Mouse (Mus musculus) erythroblast, adult 5-6 weeks (primary cell): ENCODE measurements around the gene Gm30191. TPM values are rescaled to one million over a fixed set of nuclear protein-coding genes. Genes with fewer than 3 reads are reported as not detected.
"Not testable (repeated sequence)": the region's sequence is repeated elsewhere in the genome, so short reads cannot be mapped to it uniquely, and the experiment has no call there.

Source experiments
- ATAC-seq: replicated peaks from 2 replicates; pipeline ENCODE4 v1.8.0; 2016; ENCODE audit warnings: moderate number of reproducible peaks, mild to moderate bottlenecking, moderate TSS enrichment, inconsistent platforms; ENCODE audit not compliant: poor library complexity, low FRiP score, severe bottlenecking
- total RNA-seq, 2 experiments: library from RNA; stranded (forward) in 1 of 2; stranded (reverse) in 1 of 2; fragments of 150-400 nt in 1 of 2; fragments of 200-764, 138-1000 nt in 1 of 2; gene quantifications; 2 replicates each; pipeline versions ENCODE4 v1.2.3 to v1.2.4; 2015 to 2017; ENCODE audit warnings: low replicate concordance in 2 of 2

Gene Gm30191
- total RNA-seq, 2 experiments from 2014 or later, result not detected

- ATAC-seq, result peak; percentile 95
Measured at GRCm38 (mm10) chr4:134273417-134274345, 26.9 kb downstream of the Gm30191 start.

DNA sequence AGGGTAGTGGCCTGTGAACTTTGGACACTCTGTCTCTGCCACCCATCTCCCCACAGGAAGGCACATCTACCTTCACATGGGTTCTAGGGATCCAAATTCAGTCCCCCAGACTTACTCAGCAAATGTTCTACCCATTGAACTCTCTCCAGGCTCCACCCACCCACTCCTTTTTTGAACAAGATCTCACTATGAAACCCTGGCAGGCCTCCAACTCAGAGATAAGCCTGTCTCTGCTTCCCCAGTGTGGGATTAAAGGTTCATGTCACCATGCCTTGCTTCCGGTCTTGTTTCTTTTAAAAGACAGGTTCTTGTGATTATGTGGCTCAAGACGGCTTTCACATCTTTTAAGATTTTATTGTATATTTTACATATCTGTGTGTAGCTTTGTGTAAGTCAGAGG lies 38.2 kb downstream of the Gm30191 start:
- ATAC-seq, result peak; percentile 49

GRCm38 (mm10) chr4:134286226-134287167 lies 39.8 kb downstream of the Gm30191 start:
- peak; percentile 8 for ATAC-seq

- ATAC-seq, result peak; percentile 69
Measured at GRCm38 (mm10) chr4:134287168-134287564, 40.4 kb downstream of the Gm30191 start.

GRCm38 (mm10) chr4:134287575-134288025 lies 40.9 kb downstream of the Gm30191 start, which contains the start of gene Pdik1l:
Gene Pdik1l (minus strand): TSS chr4:134287895.
- ATAC-seq, result peak; percentile 73

GRCm38 (mm10) chr4:134288397-134289256 lies 41.9 kb downstream of the Gm30191 start:
- no peak for ATAC-seq

- peak; percentile 65; the same call in 1 of the 2 replicates for ATAC-seq
Measured at GRCm38 (mm10) chr4:134292067-134292466, 45.3 kb downstream of the Gm30191 start.

GRCm38 (mm10) chr4:134293061-134293691 lies 46.4 kb downstream of the Gm30191 start:
- ATAC-seq, result no peak

GRCm38 (mm10) chr4:134293692-134294163 lies 47.0 kb downstream of the Gm30191 start:
- no peak for ATAC-seq

DNA sequence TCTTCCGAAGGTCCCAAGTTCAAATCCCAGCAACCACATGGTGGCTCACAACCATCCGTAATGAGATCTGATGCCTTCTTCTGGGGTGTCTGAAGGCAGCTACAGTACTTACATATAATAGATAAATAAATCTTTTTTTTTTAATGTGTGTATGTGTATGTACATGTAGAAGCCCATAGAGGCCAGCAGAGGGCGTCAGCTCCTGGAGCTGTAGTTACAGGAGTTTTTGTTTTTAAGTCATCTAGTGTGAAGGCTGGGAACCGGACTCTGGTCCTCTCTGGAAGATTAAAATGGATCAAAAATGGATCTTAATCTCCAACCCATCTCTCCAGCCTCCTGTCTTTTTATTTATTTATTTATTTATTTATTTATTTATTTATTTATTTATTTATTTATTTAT lies 49.4 kb downstream of the Gm30191 start:
- not testable (repeated sequence) for ATAC-seq

DNA sequence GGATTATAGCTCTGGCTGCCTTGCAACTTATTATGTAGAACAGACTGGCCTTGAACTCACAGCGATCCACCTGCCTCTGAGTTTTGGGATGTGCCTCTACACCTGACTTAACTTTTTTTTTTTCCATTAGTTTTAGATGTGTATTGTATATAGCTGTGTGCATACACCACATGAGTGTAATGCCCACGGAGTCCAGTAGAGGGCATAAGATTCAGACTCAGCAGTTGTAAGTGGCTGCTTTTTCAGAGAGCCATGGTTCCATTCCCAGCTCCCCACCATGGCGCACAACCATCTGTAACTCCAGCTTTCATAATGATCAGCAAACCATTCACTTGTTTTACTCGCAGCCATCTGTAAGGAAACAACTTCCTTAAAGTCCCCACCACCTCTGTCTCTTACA lies 49.8 kb downstream of the Gm30191 start:
- no peak for ATAC-seq

- ATAC-seq, result no peak
Measured at GRCm38 (mm10) chr4:134297369-134297768, 50.6 kb downstream of the Gm30191 start.

- no peak for ATAC-seq
Measured at GRCm38 (mm10) chr4:134298626-134299497, 52.1 kb downstream of the Gm30191 start.

- ATAC-seq, result no peak
Measured at GRCm38 (mm10) chr4:134299498-134299810, 52.7 kb downstream of the Gm30191 start.
